Mouse (Mus musculus): Measurements from ENCODE around the gene Agbl1.
"Not testable (repeated sequence)": the region's sequence is repeated elsewhere in the genome, so short reads cannot be mapped to it uniquely, and the experiment has no call there.

Gene Agbl1

GRCm38 (mm10) chr7:76594566-76595079 is 364.9 kb downstream of the Agbl1 start:
- no peak for DNase-seq (ENCODE audit: low spot score)

- no peak for DNase-seq (ENCODE audit: low spot score)
Observed at GRCm38 (mm10) chr7:76597812-76598211, 368.1 kb downstream of the Agbl1 start.

GRCm38 (mm10) chr7:76600050-76600690 is 370.5 kb downstream of the Agbl1 start:
- DNase-seq (ENCODE audit: low spot score) = no peak

GRCm38 (mm10) chr7:76629528-76629927 is 399.8 kb downstream of the Agbl1 start:
- DNase-seq (ENCODE audit: low spot score) = no peak

DNA sequence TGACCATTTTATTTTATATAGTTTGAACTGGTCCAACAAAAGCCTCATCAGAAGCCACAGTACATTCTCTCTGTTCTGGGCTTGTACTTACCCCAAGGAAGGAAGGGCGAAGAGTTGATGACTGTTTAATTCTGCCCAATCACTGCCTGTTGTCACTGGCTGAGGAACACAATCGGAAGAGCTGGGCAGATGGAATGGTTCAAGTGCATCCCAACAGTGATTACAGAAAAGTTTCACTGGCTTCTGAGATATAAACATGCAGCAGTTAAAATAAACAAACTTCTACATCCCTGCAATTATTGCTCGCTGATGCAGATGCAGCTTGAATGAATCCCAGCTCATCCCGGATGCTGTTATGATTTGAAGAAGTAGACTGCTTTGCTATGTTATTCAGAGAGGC is 421.3 kb downstream of the Agbl1 start:
- DNase-seq (ENCODE audit: low spot score) = no peak

DNA sequence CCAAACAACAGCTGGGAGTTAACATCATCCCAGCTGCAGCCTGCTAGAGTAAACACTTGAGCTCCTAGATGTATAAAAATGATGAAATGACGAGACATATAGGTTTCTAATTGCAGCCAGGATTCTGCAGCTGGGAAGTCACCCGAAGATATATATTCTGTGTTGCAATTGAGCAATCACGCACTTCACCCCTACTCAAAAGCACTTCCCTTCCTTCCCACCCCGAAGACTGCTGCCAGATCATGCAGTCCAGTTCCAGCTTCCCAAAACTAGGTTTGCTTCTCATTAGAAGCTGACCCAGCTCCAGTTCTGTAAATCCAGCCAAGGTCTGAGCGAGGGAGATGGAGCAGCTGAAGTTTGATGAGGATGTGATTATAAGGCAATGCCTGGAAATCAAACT is 431.4 kb downstream of the Agbl1 start:
- peak; percentile 4 for DNase-seq (ENCODE audit: low spot score)

DNA sequence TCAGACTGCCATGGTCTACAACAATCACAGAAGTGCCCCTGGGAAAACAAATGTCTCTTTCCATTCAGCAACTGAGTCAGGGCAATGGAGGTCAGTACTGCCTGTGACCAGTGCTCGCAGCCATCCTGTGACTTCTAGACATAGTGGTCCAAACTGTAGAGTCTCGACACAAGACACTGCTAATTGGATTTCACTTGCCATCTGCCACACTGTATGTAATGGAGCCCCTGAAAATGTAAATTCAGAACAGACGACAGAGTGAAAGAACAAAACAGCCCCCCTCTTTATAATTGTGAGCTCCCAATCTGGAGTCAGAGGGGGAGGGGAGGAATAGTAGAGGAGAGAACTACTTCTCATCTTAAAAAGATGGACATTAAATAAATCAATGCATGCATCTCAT is 445.2 kb downstream of the Agbl1 start:
- DNase-seq (ENCODE audit: low spot score) = no peak

DNA sequence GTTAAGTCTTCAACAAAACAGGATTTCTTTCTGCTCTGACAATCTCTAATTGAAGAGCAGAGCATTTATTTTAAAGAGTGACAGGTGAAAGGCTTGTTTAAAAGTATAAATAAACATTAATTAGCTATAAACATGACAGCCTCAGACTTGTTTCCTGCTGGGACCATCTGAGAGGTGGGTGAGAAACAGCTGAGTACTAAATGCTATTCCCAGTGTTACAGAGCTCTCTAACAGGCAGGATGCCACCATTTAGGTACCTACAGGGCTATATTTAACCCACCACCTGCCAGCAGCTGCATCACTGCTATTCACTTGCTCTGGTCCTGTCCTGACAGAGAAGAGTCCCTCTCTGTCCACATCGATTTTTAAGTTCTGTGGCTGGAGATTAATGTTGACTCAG is 471.5 kb downstream of the Agbl1 start:
- no peak for DNase-seq (ENCODE audit: low spot score)

GRCm38 (mm10) chr7:76732220-76732619 is 502.5 kb downstream of the Agbl1 start:
- DNase-seq (ENCODE audit: low spot score) = not testable (repeated sequence)

DNA sequence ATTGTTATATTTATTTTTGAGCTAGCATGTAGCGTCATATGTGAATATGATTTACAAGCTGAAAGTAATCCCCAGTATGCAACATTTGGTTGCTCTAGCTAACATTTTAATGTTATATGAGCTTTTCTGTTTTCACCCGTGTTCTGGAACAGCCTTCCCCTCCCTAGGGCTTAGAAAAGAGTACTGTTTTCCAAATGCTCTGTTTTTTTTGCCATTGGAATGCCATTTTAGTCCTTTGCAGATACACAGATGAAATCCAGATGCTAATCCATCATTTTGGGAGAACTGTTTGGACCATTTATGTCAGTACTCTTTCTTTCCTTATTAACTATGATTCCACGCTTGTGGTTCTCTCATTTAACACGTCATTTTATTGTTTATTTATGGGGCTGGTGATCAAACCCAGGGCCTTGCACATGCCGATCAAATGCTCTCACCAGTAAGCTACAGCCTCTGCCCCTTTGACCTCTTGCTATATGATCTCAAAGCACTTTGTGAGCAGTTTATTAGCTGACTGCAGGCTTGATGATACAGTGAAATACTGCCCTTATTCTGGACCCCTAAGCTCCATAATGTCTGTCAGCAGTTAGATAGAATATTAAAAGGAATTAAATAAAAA is 547.7 kb downstream of the Agbl1 start:
- no peak for DNase-seq (ENCODE audit: low spot score)

DNA sequence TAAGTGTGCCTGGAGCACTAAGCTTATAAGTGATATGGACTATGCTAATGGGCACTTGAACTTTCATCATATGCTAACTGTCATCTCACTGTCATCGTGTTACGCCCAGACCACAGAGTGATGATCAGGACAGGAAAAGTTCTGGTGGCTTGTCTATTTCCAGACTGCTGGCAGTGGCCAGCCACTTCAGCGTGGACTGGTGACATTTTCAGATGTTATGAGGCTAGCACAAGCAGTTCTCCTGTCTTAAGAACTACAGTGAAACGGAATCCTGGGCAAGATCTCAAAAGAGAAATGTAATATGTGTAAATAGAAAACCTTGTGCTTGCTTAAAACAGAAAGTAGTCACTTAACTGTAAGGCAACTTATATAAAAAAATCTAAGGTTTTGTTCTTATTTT is 550.8 kb downstream of the Agbl1 start:
- DNase-seq (ENCODE audit: low spot score) = no peak

- no peak for DNase-seq (ENCODE audit: low spot score)
Observed at GRCm38 (mm10) chr7:76788561-76789306, 559.0 kb downstream of the Agbl1 start.

GRCm38 (mm10) chr7:76790041-76790440 is 560.4 kb downstream of the Agbl1 start:
- DNase-seq (ENCODE audit: low spot score) = no peak

- peak; percentile 0 for DNase-seq (ENCODE audit: low spot score)
Observed at GRCm38 (mm10) chr7:76791247-76791646, 561.6 kb downstream of the Agbl1 start.

DNA sequence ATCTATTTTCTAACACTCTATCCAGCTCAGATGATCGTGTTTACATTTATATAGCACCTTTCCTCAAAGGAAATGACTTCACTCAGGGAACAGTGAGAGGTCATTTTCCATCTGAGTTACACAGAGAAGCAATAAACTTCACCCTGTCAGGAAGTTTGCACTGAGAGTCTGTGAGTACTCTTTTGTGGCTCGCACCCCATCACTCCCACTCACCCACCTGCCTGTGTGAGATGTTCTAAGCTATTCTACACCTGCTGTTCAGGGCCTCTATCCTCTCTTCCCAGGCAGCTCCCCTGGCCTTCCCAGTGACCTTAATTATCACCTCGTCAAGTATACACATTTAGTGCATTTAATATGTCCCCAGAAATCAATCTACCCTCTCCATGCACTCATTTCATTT is 580.3 kb downstream of the Agbl1 start:
- DNase-seq (ENCODE audit: low spot score) = no peak

- DNase-seq (ENCODE audit: low spot score) = no peak
Observed at GRCm38 (mm10) chr7:76820571-76820970, 590.9 kb downstream of the Agbl1 start.

DNA sequence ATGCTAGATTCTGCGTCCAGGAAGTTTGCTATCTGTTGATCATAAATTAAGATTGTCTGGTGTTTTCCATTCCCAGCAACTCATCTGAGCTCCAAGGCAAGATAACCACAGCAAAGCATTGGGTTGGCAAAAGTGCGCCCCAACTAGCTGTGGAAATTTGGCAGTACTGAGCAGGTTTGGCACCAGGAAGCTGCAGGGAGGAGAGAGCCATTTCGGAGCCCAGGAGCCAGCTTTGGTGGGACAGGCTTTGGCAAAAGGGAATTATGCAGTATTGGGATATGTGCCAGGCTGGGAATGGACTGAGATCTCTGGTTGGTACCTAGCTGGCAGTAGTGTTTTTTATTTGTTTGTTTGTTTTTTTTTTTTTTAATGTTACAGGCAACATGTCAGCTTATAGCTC is 612.5 kb downstream of the Agbl1 start:
- DNase-seq (ENCODE audit: low spot score) = no peak

DNA sequence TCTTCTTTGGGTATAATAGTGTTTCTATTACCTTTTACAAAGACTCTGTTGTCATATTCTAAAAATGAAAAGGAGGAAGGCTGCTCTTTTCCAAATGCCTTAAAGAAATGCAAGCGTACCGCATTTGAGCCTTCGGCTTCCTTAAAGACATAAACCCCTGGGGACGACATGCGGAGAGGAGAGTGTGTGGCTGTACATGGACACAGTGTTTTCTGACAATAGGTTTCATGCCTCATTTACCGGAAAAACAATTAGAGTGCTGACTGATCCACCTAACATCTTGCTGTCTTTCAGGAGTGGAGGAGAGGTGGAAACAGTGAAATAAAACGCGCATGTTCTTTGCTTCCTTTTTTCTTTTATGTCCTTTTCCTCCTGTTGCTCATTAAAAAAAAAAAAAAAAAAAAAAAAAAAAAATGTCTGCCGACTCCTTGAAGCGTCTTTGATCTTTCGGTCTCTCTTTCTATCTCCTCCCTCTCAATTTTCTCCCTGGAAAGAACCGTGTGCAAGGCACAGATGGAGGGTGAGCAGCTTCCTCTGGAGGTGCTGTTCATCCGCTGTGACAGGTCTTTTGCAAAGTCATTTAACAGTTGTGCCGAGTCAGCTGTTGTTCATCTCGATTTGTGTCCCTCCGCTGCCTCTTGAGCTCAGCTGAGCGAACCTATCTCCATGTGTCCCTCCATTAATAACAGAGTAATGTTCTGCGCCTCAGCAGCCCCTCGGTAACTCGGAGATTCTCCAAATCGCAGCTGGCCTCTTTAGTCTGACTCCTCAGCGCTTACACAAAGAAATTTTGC is 659.9 kb downstream of the Agbl1 start:
- no peak for DNase-seq (ENCODE audit: low spot score)

GRCm38 (mm10) chr7:76904096-76904495 is 674.4 kb downstream of the Agbl1 start:
- no peak for DNase-seq (ENCODE audit: low spot score)

DNA sequence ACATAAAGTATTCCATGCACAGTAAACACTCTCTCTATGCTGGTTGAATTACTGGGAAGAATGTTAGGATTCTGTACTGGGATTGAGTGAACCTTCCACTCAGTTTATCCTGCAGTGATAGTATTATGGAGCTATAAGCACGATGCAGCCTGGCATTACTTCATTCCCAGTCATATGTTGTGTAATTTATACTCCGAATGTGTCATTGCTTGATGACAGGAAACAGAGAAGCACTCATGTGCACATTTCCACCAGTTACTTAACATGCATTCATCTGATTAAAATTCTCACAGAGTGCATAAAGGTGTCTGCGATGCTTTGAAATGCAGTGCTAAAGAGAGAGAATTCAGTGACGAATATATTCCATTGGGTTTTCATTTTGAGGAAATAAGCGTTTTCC is 682.0 kb downstream of the Agbl1 start:
- DNase-seq (ENCODE audit: low spot score) = no peak

- DNase-seq (ENCODE audit: low spot score) = no peak
Observed at GRCm38 (mm10) chr7:76918871-76919270, 689.2 kb downstream of the Agbl1 start.

GRCm38 (mm10) chr7:76921671-76922070 is 692.0 kb downstream of the Agbl1 start:
- DNase-seq (ENCODE audit: low spot score) = no peak
